ENCODE assay signal across 11 mouse cellular contexts in genomic region chr2:93200681-93201340, GRCm38 (mm10). TPM values are rescaled to one million over a fixed set of nuclear protein-coding genes. Genes with fewer than 3 reads are reported as not detected.
DNase-seq lines count a peak whose midpoint lies in the region; ATAC-seq lines count a peak whose summit lies in the region.
"Had no signal": no experiment of that assay in that cellular context is flagged by ENCODE, and none has a peak within 500 bp of the region (broad histone marks: within the 10 kb centered on the region; RNA-seq: fewer than 3 reads in every experiment).

No protein-coding gene starts in this region.

- DNase-seq in adrenal gland, postnatal 14 days, result peak; percentile 58
- no peak for DNase-seq in adrenal gland, adult 18-20 months (ENCODE audit: low spot score in 2 of 2)
- DNase-seq in hindbrain, embryonic 10.5 days (ENCODE audit: low spot score), result no peak
- DNase-seq in hindbrain, embryonic 14.5 days (ENCODE audit: low spot score), result no peak
- peak; percentile 10 for DNase-seq in neural tube, embryonic 11.5 days (ENCODE audit: low spot score)
- no peak for DNase-seq in neural tube, embryonic 10.5 days (ENCODE audit: extremely low spot score, low spot score)
- DNase-seq: gastrocnemius, postnatal 25 days; kidney, adult 18-20 months; lung, adult 2 months had no signal

- ATAC-seq in hindbrain, embryonic 14.5 days (ENCODE audit: low FRiP score), result no peak
- no peak for ATAC-seq in neural tube, embryonic 11.5 days (ENCODE audit: insufficient read depth, low FRiP score, low TSS enrichment)
- ATAC-seq in limb, embryonic 15.5 days (ENCODE audit: insufficient number of reproducible peaks, low FRiP score, low TSS enrichment, low read depth), result no peak
- ATAC-seq in activated CD4-positive, CD25-positive, alpha-beta regulatory T cell, adult 4 months, result no peak

- peaks cover 69% of the 10 kb centered on the region for H3K4me1 ChIP-seq in hindbrain, embryonic 10.5 days (replicated peaks)
- peaks cover 3% of the 10 kb centered on the region; the same call in 1 of the 2 replicates for H3K4me1 ChIP-seq in hindbrain, embryonic 14.5 days (replicated peaks; ENCODE audit: control insufficient read depth, insufficient read depth, low read length)
- H3K4me1 ChIP-seq in neural tube, embryonic 11.5 days (ENCODE audit: control insufficient read depth, insufficient read depth, low read length), result peaks cover 3% of the 10 kb centered on the region
- H3K4me1 ChIP-seq in limb, embryonic 15.5 days, result peaks cover 24% of the 10 kb centered on the region

- no peak overlapping the region for H3K4me3 ChIP-seq in hindbrain, embryonic 10.5 days
- no peak overlapping the region for H3K4me3 ChIP-seq in hindbrain, embryonic 14.5 days (replicated peaks; ENCODE audit: low read length)
- H3K4me3 ChIP-seq in neural tube, embryonic 11.5 days (ENCODE audit: low read depth, low read length), result no peak overlapping the region
- no peak overlapping the region for H3K4me3 ChIP-seq in limb, embryonic 15.5 days

- no peak overlapping the region for H3K9ac ChIP-seq in hindbrain, embryonic 14.5 days
- H3K9ac ChIP-seq in neural tube, embryonic 11.5 days (ENCODE audit: low read length), result no peak overlapping the region
- H3K9ac ChIP-seq in limb, embryonic 15.5 days, result no peak overlapping the region

- H3K27me3 ChIP-seq in hindbrain, embryonic 10.5 days (ENCODE audit: insufficient read depth, poor library complexity, severe bottlenecking), result no peaks in the 10 kb centered on the region
- no peaks in the 10 kb centered on the region for H3K27me3 ChIP-seq in hindbrain, embryonic 14.5 days (ENCODE audit: control insufficient read depth, insufficient read depth, low read length)
- H3K27me3 ChIP-seq in neural tube, embryonic 11.5 days (ENCODE audit: control insufficient read depth, insufficient read depth, low read length), result no peaks in the 10 kb centered on the region
- H3K27me3 ChIP-seq in limb, embryonic 15.5 days, result no peaks in the 10 kb centered on the region

- 83% methylated on average over 10 of the region's 10 CpGs for WGBS in hindbrain, embryonic 10.5 days
- WGBS in hindbrain, embryonic 14.5 days, result 73% methylated on average over 10 of the region's 10 CpGs
- WGBS in neural tube, embryonic 11.5 days, result 82% methylated on average over 10 of the region's 10 CpGs
- 56% methylated on average over 10 of the region's 10 CpGs for WGBS in limb, embryonic 15.5 days

- peak overlapping the region; percentile 54; the same call in 1 of the 2 replicates for H3K27ac ChIP-seq in hindbrain, embryonic 10.5 days
- H3K27ac ChIP-seq in hindbrain, embryonic 14.5 days, result no peak overlapping the region
- 0 out of 2 replicates have a peak overlapping the region, but pooled peaks have one; percentile 1 for H3K27ac ChIP-seq in neural tube, embryonic 11.5 days (ENCODE audit: low read depth, low read length)
- 0 out of 2 replicates have a peak overlapping the region, but pooled peaks have one; percentile 50 for H3K27ac ChIP-seq in limb, embryonic 15.5 days

- peaks cover 100% of the 10 kb centered on the region for H3K36me3 ChIP-seq in hindbrain, embryonic 10.5 days
- H3K36me3 ChIP-seq in hindbrain, embryonic 14.5 days (replicated peaks; ENCODE audit: control insufficient read depth, insufficient read depth), result peaks cover 54% of the 10 kb centered on the region
- peaks cover 2% of the 10 kb centered on the region for H3K36me3 ChIP-seq in neural tube, embryonic 11.5 days (ENCODE audit: control insufficient read depth, insufficient read depth, low read length)
- peaks cover 10% of the 10 kb centered on the region; the same call in 1 of the 2 replicates for H3K36me3 ChIP-seq in limb, embryonic 15.5 days

- H3K9me3 ChIP-seq in hindbrain, embryonic 10.5 days, result no peaks in the 10 kb centered on the region
- no peaks in the 10 kb centered on the region for H3K9me3 ChIP-seq in hindbrain, embryonic 14.5 days (ENCODE audit: control insufficient read depth, low read length)
- H3K9me3 ChIP-seq in neural tube, embryonic 11.5 days (ENCODE audit: control insufficient read depth, low read length), result no peaks in the 10 kb centered on the region
- H3K9me3 ChIP-seq in limb, embryonic 15.5 days, result no peaks in the 10 kb centered on the region

- no peak overlapping the region for H3K4me2 ChIP-seq in hindbrain, embryonic 14.5 days (replicated peaks)
- H3K4me2 ChIP-seq in neural tube, embryonic 11.5 days (ENCODE audit: low read depth), result no peak overlapping the region
- no peak overlapping the region for H3K4me2 ChIP-seq in limb, embryonic 15.5 days

RNA-seq across cellular contexts. Expression of gene Trp53i11, which starts 13.5 kb away (rescaled TPM):
- 70.9 and 86.9 TPM in 2 replicates for total RNA-seq in adrenal gland, postnatal 14 days (2021)
- 10 to 100 TPM; 51.6 to 83.8 TPM for total RNA-seq in adrenal gland, adult 18-20 months (2021)
- polyA plus RNA-seq in hindbrain, embryonic 10.5 days (2016; fragmentation: Nextera tagmentation; extraction: Ambion mirVana), result 202 and 281 TPM in 2 replicates
- 99.4 and 106 TPM in 2 replicates for polyA plus RNA-seq in hindbrain, embryonic 14.5 days (2014; fragmentation: Nextera tagmentation; extraction: Ambion mirVana)
- 228 and 261 TPM in 2 replicates for polyA plus RNA-seq in neural tube, embryonic 11.5 days (2014; fragmentation: Nextera tagmentation; extraction: Ambion mirVana)
- 26.5 and 31.0 TPM in 2 replicates for polyA plus RNA-seq in limb, embryonic 15.5 days (2015; fragmentation: Nextera tagmentation; extraction: Ambion mirVana)
- 10 to 100 TPM; 70.9 to 73.5 TPM for polyA plus RNA-seq in activated CD4-positive, CD25-positive, alpha-beta regulatory T cell, adult 4 months (2017; shearing (Covaris generic))

Comparison
In these comparisons a context has a peak if more than half of its experiments do, and no peak if none do; other contexts are left out.
1. DNase-seq: peak in adrenal gland, postnatal 14 days (single experiment) and neural tube, embryonic 11.5 days (single experiment); none in adrenal gland, adult 18-20 months (0 of 2), hindbrain, embryonic 10.5 days (single experiment), hindbrain, embryonic 14.5 days (single experiment) and neural tube, embryonic 10.5 days (single experiment).